35 mouse cellular contexts compared by ENCODE assay signal in the genomic region with DNA sequence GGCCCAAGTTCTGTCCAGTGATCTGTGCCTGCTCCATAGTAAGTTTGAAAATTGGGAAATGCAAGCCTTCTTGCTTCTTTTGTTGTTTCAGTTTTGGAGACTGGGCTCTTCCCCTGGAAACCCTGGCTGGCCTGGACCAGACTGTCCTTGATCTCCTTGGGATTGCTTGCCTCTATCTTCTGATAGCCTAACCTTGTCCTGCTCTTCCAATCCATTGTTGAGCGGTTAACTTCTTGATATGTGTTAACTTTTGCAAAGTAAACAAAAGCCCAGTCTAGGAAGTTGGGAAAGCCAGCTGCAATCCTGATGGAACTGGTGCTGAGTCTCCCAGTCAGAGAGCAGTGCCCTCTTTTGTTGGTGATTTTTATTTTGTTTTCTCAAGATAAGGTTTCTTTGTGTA.
"Had no signal": no experiment of that assay in that cellular context is flagged by ENCODE, and none has a peak within 500 bp of the region (broad histone marks: within the 10 kb centered on the region; RNA-seq: fewer than 3 reads in every experiment).

No protein-coding gene starts in this region.

- H3K27me3 ChIP-seq: heart, embryonic 12.5 days; heart, embryonic 13.5 days; heart, embryonic 15.5 days; hindbrain, embryonic 12.5 days; hindbrain, embryonic 13.5 days; hindbrain, embryonic 15.5 days; intestine, embryonic 15.5 days; kidney, embryonic 15.5 days had no signal

- DNase-seq: heart, postnatal 10 days; heart, postnatal 14 days; heart, postnatal 36 days; heart, postnatal 4 days; kidney, adult 11 months; kidney, adult 18-20 months; kidney, adult 2 months; kidney, adult 8-10 months; kidney, adult 9 months; kidney, postnatal 10 days; kidney, postnatal 14 days; kidney, postnatal 25 days; kidney, postnatal 36 days; kidney, postnatal 4 days; layer of hippocampus, adult 9-11 months; layer of hippocampus, postnatal 36 days had no signal

- ATAC-seq: hindbrain, embryonic 16.5 days; hindbrain, postnatal 0 days; inflammation-experienced regulatory T-cells, adult 6 months; intestine, embryonic 15.5 days; intestine, embryonic 16.5 days; intestine, postnatal 0 days had no signal

- H3K9me3 ChIP-seq: heart, embryonic 10.5 days; heart, embryonic 12.5 days; heart, embryonic 13.5 days; heart, embryonic 15.5 days; hindbrain, embryonic 10.5 days; hindbrain, embryonic 12.5 days; hindbrain, embryonic 13.5 days; hindbrain, embryonic 15.5 days; intestine, embryonic 15.5 days; kidney, embryonic 15.5 days had no signal

- H3K9ac ChIP-seq: heart, embryonic 12.5 days; heart, embryonic 13.5 days; heart, embryonic 15.5 days; hindbrain, embryonic 12.5 days; hindbrain, embryonic 13.5 days; hindbrain, embryonic 14.5 days; hindbrain, embryonic 15.5 days; intestine, embryonic 15.5 days; kidney, embryonic 15.5 days had no signal

- H3K4me2 ChIP-seq: heart, embryonic 11.5 days; heart, embryonic 12.5 days; heart, embryonic 13.5 days; heart, embryonic 15.5 days; hindbrain, embryonic 12.5 days; hindbrain, embryonic 13.5 days; hindbrain, embryonic 14.5 days; hindbrain, embryonic 15.5 days; intestine, embryonic 15.5 days; kidney, embryonic 15.5 days had no signal

- H3K4me3 ChIP-seq: heart, embryonic 10.5 days; heart, embryonic 12.5 days; heart, embryonic 13.5 days; heart, embryonic 15.5 days; hindbrain, embryonic 10.5 days; hindbrain, embryonic 12.5 days; hindbrain, embryonic 13.5 days; hindbrain, embryonic 15.5 days; intestine, embryonic 15.5 days; kidney, embryonic 15.5 days; layer of hippocampus, adult 2 months had no signal

- H3K27ac ChIP-seq: heart, embryonic 10.5 days; heart, embryonic 13.5 days; heart, embryonic 15.5 days; hindbrain, embryonic 10.5 days; hindbrain, embryonic 12.5 days; hindbrain, embryonic 13.5 days; hindbrain, embryonic 14.5 days; hindbrain, embryonic 15.5 days; hindbrain, postnatal 0 days; intestine, embryonic 15.5 days; kidney, embryonic 15.5 days; kidney, postnatal 0 days had no signal
